Mouse (Mus musculus): Measurements from ENCODE around the gene Top3a.

The Top3a gene

DNA sequence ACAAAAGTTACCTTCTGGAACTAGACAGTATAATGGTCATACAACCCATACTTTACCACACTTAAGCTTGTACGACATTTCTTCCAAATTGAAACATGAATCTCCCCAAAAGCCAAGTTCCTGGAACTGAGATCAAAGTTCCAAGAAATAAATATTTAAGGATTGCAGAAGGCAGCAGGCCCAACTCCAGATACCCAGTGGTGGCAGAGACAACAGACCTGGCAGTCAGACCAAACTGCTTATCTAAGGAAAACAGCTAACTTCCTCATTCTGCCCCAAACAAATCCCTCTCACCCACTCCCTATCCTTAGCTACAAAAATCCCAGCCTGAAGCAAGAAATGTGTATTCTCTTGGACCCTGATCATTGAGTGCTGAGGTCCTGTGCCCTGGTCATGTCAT is 2.3 kb downstream of the Top3a start:
- no peak for DNase-seq (ENCODE audit: low spot score in 2 of 2)

GRCm38 (mm10) chr11:60774158-60774689 is 2.9 kb downstream of the Top3a start:
- no peak for DNase-seq (ENCODE audit: low spot score in 2 of 2)

GRCm38 (mm10) chr11:60772161-60772560 is 5.0 kb downstream of the Top3a start:
- no peak for DNase-seq (ENCODE audit: low spot score in 2 of 2)

DNA sequence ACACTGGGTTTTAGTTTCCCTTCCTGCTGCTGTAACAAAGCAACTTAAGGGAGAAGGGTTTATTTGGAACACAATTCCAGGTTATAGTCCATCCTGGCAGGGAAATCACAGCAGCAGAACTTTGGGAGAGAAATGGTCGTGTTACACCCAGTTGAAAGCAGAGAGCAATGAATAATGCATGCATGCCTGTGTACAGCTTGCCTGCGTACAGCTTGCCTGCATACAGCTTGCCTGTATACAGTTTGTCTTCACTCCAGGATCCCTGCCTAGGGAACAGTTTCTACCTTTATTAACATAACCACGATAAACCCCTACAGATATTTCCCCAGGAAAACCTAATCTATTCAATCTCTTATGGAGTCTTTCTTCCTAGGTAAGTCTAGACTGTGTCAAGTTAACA is 6.4 kb downstream of the Top3a start:
- no peak for DNase-seq (ENCODE audit: low spot score in 2 of 2)

DNA sequence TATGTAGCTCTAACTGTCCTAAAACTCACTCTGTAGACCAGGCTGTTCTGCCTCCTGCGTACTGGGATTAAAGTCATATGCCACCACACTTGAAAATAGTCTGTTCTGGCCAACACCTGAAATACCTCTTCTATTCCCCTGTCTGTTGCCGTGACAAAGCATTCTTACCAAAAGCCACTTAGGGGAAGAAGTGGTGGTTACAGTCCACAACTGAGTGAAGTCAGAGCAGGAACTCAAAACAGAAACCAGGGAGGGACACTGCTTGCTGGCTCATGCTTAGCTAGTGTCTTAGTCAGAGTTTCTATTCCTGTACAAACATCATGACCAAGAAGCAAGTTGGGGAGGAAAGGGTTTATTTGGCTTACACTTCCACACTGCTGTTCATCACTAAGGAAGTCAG is 7.8 kb downstream of the Top3a start:
- DNase-seq (ENCODE audit: low spot score in 2 of 2), result no peak

GRCm38 (mm10) chr11:60766969-60767368 is 10.2 kb downstream of the Top3a start:
- DNase-seq (ENCODE audit: low spot score in 2 of 2), result no peak

- DNase-seq (ENCODE audit: low spot score in 2 of 2), result no peak
Observed at GRCm38 (mm10) chr11:60761681-60762080, 15.5 kb downstream of the Top3a start.

DNA sequence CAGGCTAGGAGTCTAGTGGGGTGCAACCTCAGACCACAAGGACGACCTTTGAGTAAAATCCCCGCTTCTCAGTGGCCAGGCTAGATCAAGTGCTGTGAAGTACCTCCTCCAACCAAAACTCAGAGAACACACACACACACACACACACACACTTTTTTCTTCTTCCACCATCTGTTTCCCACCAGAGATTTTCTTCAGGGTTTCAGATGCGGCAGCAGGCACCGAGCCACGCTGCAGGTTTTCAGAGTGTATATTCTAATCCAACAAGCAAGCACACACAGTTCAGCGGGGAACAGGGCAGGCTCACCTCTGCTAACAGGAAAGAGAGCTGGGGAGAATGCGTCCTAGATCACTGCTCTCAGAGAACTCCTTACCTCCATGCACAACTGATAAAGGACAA is 21.6 kb downstream of the Top3a start:
- no peak for DNase-seq (ENCODE audit: low spot score in 2 of 2)

DNA sequence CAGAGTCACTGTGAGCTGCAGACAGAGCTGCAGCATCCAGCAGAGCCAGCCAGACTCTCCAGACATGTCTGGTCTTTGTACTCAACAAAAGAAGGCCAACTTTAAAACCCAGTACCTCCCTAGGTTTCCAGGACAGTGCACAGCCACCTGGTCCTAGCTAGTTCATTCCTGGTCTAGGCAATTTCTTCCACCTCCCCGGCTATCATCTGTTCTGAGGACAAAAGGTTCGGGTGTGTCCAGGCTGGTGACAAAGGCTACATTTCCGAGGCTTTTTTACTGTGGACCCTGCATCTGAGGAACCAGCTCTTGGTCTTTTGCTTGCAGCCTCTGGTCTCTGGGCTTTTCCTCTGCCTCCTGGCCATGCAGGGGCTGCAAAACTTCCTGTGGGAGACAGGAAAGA is 36.8 kb downstream of the Top3a start:
- no peak for DNase-seq (ENCODE audit: low spot score in 2 of 2)

GRCm38 (mm10) chr11:60737450-60737849 is 39.7 kb downstream of the Top3a start:
- no peak for DNase-seq (ENCODE audit: low spot score in 2 of 2)

DNA sequence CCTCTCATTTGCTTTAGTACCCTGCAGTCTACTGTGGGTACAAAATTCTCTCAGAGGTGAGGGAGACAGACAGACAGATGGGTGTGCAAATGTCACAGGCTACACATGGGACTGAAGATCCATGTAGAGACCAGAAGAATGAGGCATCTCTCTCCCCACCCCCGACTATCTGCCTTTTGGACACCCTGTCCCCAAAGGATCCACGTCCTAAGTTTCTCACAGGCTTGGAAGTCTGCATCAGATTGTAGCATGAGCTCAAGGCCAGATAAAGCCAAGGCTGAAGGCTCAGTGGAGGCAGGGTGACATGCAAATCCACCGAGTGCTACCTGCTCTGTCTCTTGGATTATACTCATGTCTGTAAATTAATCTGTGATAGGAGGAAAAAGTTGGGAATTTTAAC is 40.7 kb downstream of the Top3a start:
- DNase-seq (ENCODE audit: low spot score in 2 of 2), result no peak

- DNase-seq (ENCODE audit: low spot score in 2 of 2), result no peak
Observed at GRCm38 (mm10) chr11:60735191-60735590, 42.0 kb downstream of the Top3a start.

DNA sequence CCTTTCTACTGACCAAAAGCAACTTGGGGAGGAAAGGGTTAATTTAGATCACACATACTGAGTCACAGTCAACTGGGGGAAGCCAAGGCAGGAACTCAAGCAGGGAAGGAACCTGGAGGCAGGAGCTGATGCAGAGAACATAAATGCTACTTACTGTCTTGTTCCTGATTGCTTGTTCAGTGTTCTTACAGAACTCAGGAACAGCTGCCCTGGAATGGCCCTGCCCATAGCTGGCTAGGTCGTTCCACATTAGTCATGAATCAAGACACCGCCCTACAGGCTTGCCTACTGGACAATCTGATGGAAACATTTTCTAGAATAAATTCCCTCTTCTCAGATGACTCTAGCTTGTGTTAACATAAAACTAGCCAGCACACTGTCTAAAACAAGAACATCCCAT is 43.0 kb downstream of the Top3a start:
- DNase-seq (ENCODE audit: low spot score in 2 of 2), result no peak

- DNase-seq (ENCODE audit: low spot score in 2 of 2), result no peak
Observed at GRCm38 (mm10) chr11:60731251-60731650, 45.9 kb downstream of the Top3a start.

DNA sequence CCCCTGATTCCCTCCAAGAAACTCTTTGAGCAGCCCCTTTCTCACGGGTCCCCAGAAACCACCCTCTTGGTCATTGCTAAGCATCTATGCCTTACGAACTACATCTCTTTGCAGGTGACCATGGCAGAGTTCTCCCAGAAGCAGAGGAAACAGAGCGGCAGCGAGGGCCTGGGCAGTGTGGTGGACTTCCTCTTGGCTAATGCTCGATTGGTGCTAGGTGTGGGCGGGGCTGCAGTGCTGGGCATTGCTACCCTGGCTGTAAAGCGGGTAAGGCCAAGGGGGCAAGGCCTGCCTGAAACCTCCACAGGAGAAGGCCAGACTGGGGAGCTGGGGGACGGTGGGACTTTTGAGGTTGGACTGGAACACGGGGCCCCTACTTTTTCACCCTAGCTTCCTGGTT is 47.0 kb downstream of the Top3a start:
- DNase-seq (ENCODE audit: low spot score in 2 of 2), result no peak

DNA sequence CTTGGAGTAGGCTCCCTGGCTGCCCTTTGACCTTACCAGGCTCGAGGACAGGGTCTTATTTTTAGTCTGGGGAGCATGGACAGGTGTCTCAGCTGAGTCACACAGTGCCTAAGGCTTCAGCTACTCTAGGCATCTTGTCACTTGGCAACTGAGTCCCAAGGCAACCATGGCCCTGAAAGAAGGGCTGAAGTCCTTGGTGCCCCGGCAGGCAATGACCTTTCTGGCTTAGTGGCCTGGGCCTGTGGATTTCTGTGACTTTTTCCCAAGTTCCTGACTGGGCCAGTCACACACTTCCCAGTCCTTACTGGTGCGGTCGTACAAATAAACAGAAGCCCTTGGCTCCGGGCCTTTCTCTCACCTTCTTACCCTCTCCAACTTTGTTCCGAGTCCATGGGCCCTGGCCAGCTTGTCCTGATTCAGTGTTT is 47.9 kb downstream of the Top3a start:
- no peak for DNase-seq (ENCODE audit: low spot score in 2 of 2)

- DNase-seq (ENCODE audit: low spot score in 2 of 2), result peak; percentile 94 to 95
Observed at GRCm38 (mm10) chr11:60728260-60728761, 48.9 kb downstream of the Top3a start, which contains the start of gene Mief2. Gene Mief2, plus strand, starts transcription at chr11:60728398.

GRCm38 (mm10) chr11:60727392-60728140 is 49.6 kb downstream of the Top3a start:
- DNase-seq (ENCODE audit: low spot score in 2 of 2), result no peak

- peak; percentile 41 to 49 for DNase-seq (ENCODE audit: low spot score in 2 of 2)
Observed at GRCm38 (mm10) chr11:60726601-60727391, 50.4 kb downstream of the Top3a start, which contains the start of gene Flii. Gene Flii, minus strand, starts transcription at chr11:60727263.

DNA sequence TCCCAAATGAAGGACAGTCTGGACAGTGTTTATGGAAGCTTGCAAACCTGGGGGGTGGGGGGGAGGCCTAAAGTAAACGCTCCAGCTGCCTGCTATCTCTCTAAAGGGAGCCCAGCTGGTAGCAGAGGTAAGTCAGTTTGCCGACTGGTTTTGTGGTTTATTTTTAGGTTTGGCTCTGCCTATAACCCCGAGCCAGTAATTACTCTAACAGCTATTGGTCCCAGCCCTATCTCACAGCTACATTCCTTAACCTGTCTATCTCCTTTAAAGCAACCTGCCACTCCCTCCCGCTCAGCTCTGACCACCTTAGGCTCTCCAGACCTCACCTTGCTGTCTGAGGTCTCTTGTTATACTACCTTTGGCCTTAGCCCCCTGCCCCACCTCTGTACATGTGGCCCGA is 57.9 kb downstream of the Top3a start:
- DNase-seq (ENCODE audit: low spot score in 2 of 2), result no peak

DNA sequence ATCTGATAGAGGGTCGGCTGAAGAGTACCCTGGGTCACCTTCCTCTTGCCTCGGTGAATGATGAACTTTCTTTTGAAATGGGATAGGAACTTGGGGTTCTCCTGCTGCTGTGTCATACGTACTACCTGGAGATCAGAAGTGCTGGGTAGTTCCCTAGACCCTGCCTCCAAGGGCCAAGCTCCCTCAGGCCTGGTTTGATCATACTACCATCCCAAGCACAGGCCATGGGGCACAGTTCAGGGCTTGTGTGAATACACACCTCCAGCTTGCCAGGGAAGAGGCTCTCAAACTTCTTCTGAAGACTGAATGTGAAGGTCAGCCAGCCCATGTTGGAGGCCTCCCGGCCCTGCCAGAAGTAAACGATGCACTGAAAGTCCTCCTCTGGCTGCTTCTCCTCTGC is 61.3 kb downstream of the Top3a start:
- no peak for DNase-seq (ENCODE audit: low spot score in 2 of 2)

DNA sequence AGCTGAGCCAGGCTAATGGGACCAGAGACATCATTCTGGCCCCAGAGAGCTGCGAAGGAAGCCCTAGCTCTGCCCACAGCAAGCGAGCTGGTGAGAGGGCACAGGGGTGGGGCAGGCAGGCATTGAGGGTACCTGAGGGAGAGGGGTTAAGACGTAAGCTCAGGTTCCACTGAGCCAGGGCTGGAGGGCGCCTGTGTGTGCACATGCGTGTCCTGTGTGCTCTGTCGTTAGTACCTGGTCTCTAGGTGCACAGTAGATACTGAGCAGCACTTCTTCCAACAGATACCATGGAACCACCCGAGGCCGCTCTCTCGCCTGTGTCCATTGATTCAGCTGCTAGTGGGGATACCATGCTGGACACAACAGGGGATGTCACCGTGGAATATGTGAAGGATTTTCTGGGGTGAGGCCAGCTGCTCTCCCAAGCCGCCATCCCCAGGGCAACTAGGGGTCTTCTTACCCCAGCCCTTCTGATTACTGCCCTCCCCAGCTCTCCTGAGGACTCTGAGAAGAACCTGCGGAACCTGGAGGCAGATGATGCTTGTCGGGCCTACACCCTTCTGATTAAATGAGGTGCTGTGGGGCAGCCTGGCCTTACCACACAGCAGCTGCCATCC is 64.4 kb downstream of the Top3a start:
- DNase-seq (ENCODE audit: low spot score in 2 of 2), result no peak

Measured in right cerebral cortex, postnatal 36 days (tissue).